Mouse (Mus musculus) layer of hippocampus, adult 2 months (tissue): ENCODE measurements at regions not wholly inside any gene's neighbourhood (a gene's known extent, or its start where the extent isn't known, plus 50 kb on each side); places are given as distances from the start of the nearest gene placed in this dataset.

Experiments
- DNase-seq, 2 experiments: peaks; one replicate each; pipeline ENCODE4 v3.0.0; 2022; ENCODE audit warnings: low spot score in 2 of 2
- H3K27ac ChIP-seq: fragments of 200-600 bp; 2 replicates; pipeline ENCODE4 v1.8.1; 2022
- H3K4me3 ChIP-seq: fragments of 200-600 bp; 2 replicates; pipeline ENCODE4 v1.8.1; 2022; ENCODE audit warnings: mild to moderate bottlenecking
- CTCF ChIP-seq: fragments of 200-600 bp; conservative IDR thresholded peaks from 2 replicates; pipeline ENCODE4 v1.8.1; 2022; ENCODE audit warnings: antibody characterized with exemption, mild to moderate bottlenecking, moderate library complexity

DNA sequence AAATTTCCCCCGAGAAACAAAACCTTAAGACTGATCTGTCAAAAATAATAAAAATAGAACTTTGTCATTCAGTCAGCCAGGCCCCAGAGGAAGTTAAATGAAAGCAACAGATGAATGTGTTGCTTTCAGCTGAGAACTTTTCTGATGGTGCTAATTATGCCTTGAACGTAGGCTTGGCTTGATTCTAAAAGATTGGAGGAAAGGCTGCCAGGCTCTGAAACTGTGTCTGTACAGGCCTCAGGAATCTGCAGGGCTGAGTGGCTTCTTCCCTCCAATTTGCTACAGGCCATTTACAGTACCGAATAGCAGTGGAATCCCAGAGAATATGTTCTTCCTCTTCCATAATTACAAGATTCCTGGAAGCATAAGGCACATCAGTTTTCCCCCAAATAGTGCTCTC lies 1103.2 kb upstream of the Crim1 start:
- peak; percentile 10 to 35 for DNase-seq
- Histone ChIP-seq H3K27ac (no peak overlapping the region), H3K4me3 (no peak overlapping the region)
- no peak for TF ChIP-seq CTCF

GRCm38 (mm10) chr17:77099040-77099589 lies 1100.9 kb upstream of the Crim1 start:
- no peak for DNase-seq

DNA sequence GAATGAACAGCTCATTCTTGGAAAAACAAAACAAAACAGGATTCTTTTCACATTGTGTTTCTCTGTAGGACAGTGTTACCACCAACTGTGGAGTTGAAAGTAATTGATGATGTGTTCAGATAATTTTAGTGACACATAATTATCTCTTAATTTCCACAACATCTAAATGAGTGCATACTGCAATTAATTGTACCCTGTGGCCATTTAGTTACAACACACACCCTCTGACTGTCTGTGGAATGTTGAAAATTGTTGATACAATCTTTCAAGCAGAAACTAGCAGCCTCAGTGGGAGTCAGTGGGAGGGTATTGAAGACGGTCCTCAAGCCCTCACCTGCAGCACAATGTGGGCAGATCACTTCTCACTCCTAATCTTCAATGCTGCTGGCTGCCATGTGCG lies 1084.1 kb upstream of the Crim1 start:
- H3K27ac ChIP-seq: no peak overlapping the region
- H3K4me3 ChIP-seq: no peak overlapping the region
- no peak for DNase-seq
- no peak for TF ChIP-seq CTCF

More at GRCm38 (mm10) chr17:77099040-77099589, 1100.9 kb upstream of the Crim1 start:
- Histone ChIP-seq H3K27ac (no peak overlapping the region), H3K4me3 (no peak overlapping the region)
- TF ChIP-seq CTCF: no peak

GRCm38 (mm10) chr17:77116972-77117371 lies 1083.1 kb upstream of the Crim1 start:
- Histone ChIP-seq H3K27ac (no peak overlapping the region), H3K4me3 (no peak overlapping the region)
- no peak for TF ChIP-seq CTCF

DNA sequence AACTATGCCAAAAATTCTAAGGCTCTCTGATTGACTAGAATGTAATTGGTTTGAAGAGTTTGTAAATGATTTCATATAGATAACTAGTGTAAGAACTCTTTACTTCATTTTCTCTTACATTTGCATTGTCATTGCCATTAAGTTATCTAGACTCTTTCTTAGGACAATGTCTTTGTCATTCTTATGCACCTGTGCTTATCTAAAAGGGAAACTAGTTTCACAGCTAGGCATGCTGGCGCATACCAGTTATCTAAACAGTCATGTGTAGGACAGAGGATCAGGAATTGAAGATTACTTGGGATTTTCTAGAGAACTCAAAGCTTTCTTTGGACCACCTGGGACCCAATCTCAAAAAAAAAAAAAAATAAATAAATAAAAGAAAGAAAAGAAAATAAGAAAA lies 1081.6 kb upstream of the Crim1 start:
- Histone ChIP-seq H3K4me3 (no peak overlapping the region), H3K27ac (no peak overlapping the region)
- TF ChIP-seq CTCF: no peak
- DNase-seq: no peak

More at GRCm38 (mm10) chr17:77116972-77117371, 1083.1 kb upstream of the Crim1 start:
- DNase-seq: no peak

DNA sequence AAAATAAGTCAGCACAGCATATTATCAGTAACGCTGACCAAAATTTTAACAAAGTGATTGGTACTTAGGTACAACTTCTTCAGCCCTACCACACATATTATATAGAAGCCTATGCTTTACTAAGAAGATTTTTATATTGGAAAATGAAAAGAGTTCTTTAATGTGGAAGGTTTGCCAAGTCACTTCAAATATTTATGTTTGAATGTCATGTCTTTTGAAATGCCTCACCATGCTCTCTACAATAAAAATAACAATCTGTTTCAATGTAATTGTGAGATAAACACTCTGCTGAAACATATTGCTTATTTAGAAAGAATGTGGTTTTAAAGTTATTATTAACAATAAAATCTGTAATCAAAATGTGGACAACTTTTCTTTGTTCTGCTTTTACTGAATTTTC lies 1073.0 kb upstream of the Crim1 start:
- no peak overlapping the region for H3K4me3 ChIP-seq
- H3K27ac ChIP-seq: no peak overlapping the region
- no peak for DNase-seq
- no peak for TF ChIP-seq CTCF
